Mouse (Mus musculus) liver, embryonic 14.5 days (tissue): Measurements from ENCODE around the gene Exoc4.

Experiments
- CTCF ChIP-seq: IDR thresholded peaks from 2 replicates; pipeline ENCODE4 v1.5.1; 2016; ENCODE audit warnings: antibody characterized with exemption, low read depth, control low read depth
- EP300 ChIP-seq: IDR thresholded peaks from 2 replicates; pipeline ENCODE4 v1.6.1; 2016; ENCODE audit warnings: antibody characterized with exemption, low read depth

DNA sequence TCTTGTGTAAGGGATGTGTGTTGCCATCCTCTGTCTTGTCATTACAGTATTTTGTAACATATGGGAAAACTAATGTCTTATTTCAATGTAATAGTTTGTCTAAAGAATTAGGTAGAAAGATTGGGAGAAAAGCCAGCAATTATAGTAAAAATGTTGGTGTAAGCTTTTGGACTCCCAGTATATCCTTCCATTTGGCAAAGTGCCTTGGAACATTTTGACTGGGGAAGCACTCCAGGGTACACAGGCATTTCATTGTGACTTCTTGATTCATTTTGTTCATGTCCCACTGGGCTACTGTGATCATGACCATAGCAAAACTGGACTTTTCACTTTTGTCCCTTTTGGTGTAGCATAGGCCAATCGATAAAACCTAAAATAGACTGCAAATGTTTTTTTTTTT is 61.6 kb downstream of the Exoc4 start:
- TF ChIP-seq CTCF = no peak
- no peak for TF ChIP-seq EP300
